ENCODE assay signal across 26 mouse cellular contexts in the genomic region with DNA sequence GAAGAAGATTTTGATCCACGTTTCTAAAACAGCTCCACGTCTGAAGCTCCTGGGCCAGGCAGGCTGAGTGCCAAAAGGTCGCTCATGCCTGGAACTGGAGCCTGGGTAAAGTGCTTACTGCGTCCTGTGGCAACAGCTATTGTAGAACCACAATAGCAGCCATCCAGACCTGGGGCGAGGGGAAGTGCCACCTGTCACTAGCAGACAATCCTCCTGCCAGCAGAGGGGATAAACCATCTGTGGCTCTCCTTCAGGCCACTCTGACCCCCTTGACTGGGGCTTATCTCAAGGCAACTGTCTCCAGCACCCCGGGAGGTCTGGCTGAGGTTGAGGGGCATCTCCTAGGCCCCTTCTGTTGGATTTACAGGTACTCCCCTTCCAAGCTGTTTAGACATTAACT. TPM values are rescaled to one million over a fixed set of nuclear protein-coding genes. Genes with fewer than 3 reads are reported as not detected.
"Had no signal": no experiment of that assay in that cellular context is flagged by ENCODE, and none has a peak within 500 bp of the region (broad histone marks: within the 10 kb centered on the region; RNA-seq: fewer than 3 reads in every experiment).

No protein-coding gene starts in this region.

- H3K4me1 ChIP-seq: limb, embryonic 10.5 days; limb, embryonic 13.5 days; liver, embryonic 12.5 days; liver, embryonic 15.5 days; lung, embryonic 15.5 days; midbrain, embryonic 13.5 days; neural tube, embryonic 13.5 days had no signal

- ATAC-seq: liver, embryonic 12.5 days; midbrain, embryonic 13.5 days; midbrain, embryonic 16.5 days had no signal

- H3K4me3 ChIP-seq: left cerebral cortex, adult 2 months; limb, embryonic 10.5 days; limb, embryonic 13.5 days; liver, embryonic 12.5 days; liver, embryonic 15.5 days; lung, embryonic 15.5 days; megakaryocyte, embryonic 14.5 days; midbrain, embryonic 10.5 days; midbrain, embryonic 13.5 days; myocyte; neural tube, embryonic 13.5 days had no signal

- DNase-seq: layer of hippocampus, postnatal 36 days; liver; lung, adult 18-20 months; lung, postnatal 10 days; lung, postnatal 36 days; right cerebral cortex, adult 18-20 months; right cerebral cortex, postnatal 14 days; right cerebral cortex, postnatal 4 days; thymus, postnatal 25 days had no signal

- H3K27me3 ChIP-seq: limb, embryonic 13.5 days; liver, embryonic 12.5 days; lung, embryonic 15.5 days had no signal

- H3K36me3 ChIP-seq: limb, embryonic 10.5 days; limb, embryonic 13.5 days; liver, embryonic 12.5 days; liver, embryonic 15.5 days; lung, embryonic 15.5 days; midbrain, embryonic 10.5 days; midbrain, embryonic 13.5 days; neural tube, embryonic 13.5 days had no signal

- H3K27ac ChIP-seq: kidney, postnatal 0 days; left cerebral cortex, adult 2 months; limb, embryonic 10.5 days; limb, embryonic 13.5 days; liver, embryonic 12.5 days; liver, embryonic 15.5 days; lung, embryonic 15.5 days; midbrain, embryonic 10.5 days; midbrain, embryonic 13.5 days; neural tube, embryonic 13.5 days; stomach, postnatal 0 days had no signal

RNA-seq across cellular contexts. Expression of a gene that starts 20.6 kb away (rescaled TPM):
- polyA plus RNA-seq: kidney, embryonic 14.5 days; kidney, postnatal 0 days; limb, embryonic 10.5 days; limb, embryonic 13.5 days; liver, embryonic 12.5 days; liver, embryonic 15.5 days; lung, embryonic 15.5 days; midbrain, embryonic 10.5 days; midbrain, embryonic 13.5 days; midbrain, embryonic 16.5 days; myocyte; neural tube, embryonic 13.5 days; stomach, embryonic 14.5 days; stomach, postnatal 0 days; thymus, postnatal 0 days had no signal
